Mouse (Mus musculus) cerebellum, adult 2 months (tissue): ENCODE data around the gene Gabarap. TPM values are rescaled to one million over a fixed set of nuclear protein-coding genes. Genes with fewer than 3 reads are reported as not detected.
A peak's percentile ranks its signal among the peaks of the same experiment; 100 is the strongest.

ENCODE experiments used
- DNase-seq, 2 experiments: peaks; one replicate each; pipeline ENCODE4 v3.0.0; 2021
- H3K27ac ChIP-seq: fragments of 200-500 bp; 2 replicates; pipeline ENCODE4 v1.5.1; 2012; ENCODE audit warnings: low read length, control low read depth, inconsistent platforms; ENCODE audit not compliant: insufficient read depth
- H3K27me3 ChIP-seq: fragments of 200-500 bp; 2 replicates; pipeline ENCODE4 v1.6.1; 2012; ENCODE audit warnings: inconsistent platforms, mild to moderate bottlenecking, low read length, moderate library complexity; ENCODE audit not compliant: control insufficient read depth, insufficient read depth
- H3K4me1 ChIP-seq: fragments of 200-500 bp; 2 replicates; pipeline ENCODE4 v1.6.1; 2011; ENCODE audit warnings: low read length; ENCODE audit not compliant: control insufficient read depth, insufficient read depth
- H3K4me3 ChIP-seq: fragments of 200-500 bp; replicated peaks from 2 replicates; pipeline ENCODE3; 2011; ENCODE audit warnings: mild to moderate bottlenecking, low read depth, low read length, control low read depth; ENCODE audit not compliant: insufficient read depth
- CTCF ChIP-seq: fragments of 200-500 bp; IDR thresholded peaks from 2 replicates; pipeline ENCODE4 v1.5.1; 2011; ENCODE audit warnings: low read depth, mild to moderate bottlenecking, control low read depth, low read length, moderate library complexity, borderline replicate concordance; ENCODE audit not compliant: insufficient read depth
- POLR2A ChIP-seq: fragments of 200-500 bp; IDR thresholded peaks from 2 replicates; pipeline ENCODE4 v1.6.1; 2011; ENCODE audit warnings: low read length, control low read depth, borderline replicate concordance; ENCODE audit not compliant: insufficient read depth
- WGBS: fragments of 180-500 bp; shearing (Covaris S2); methylation state at CpG from one replicate; pipeline ENCODE4 v1.1.7; 2018; 5-methylcytosine and 5-hydroxymethylcytosine counted together
- polyA plus RNA-seq: library from polyadenylated mRNA; depleted of rRNA; stranded (reverse); fragments of >200 nt; gene quantifications from 2 replicates; pipeline ENCODE4 v1.2.3, GENCODE M21; 2012

Gene Gabarap
- polyA plus RNA-seq, 1 experiment: 366 TPM

DNA sequence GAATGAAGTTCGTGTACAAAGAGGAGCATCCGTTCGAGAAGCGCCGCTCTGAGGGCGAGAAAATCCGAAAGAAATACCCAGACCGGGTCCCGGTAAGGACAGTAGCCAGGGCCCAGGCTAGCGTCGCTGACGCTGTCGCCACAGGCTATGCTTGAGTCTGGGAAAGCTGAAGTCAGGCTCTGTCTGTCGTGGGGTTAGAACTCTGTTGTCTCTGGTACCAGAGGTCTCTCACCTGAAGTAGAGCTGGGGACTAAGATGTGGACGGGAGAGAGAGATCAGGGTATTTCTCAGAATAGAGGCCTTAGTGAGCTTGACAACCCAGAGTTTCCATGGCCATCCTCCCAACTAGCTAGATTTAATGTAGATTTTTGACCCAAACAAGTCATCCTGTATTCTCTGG, 768 bp downstream of the Gabarap start:
- no peak for DNase-seq
- Histone ChIP-seq H3K4me1 (0 out of 2 replicates have a peak, but pooled peaks cover 3% of the 10 kb centered on the region), H3K27ac (peak overlapping the region; percentile 40), H3K4me3 (peak overlapping the region; percentile 91), H3K27me3 (no peaks in the 10 kb centered on the region)
- no peak for TF ChIP-seq POLR2A
- TF ChIP-seq CTCF: no peak
- 1% methylated on average over 15 of the region's 15 CpGs for WGBS

- Histone ChIP-seq H3K27ac (no peak overlapping the region; the same call in 1 of the 2 replicates), H3K4me3 (peak overlapping the region; percentile 44), H3K4me1 (0 out of 2 replicates have a peak, but pooled peaks cover 3% of the 10 kb centered on the region), H3K27me3 (no peaks in the 10 kb centered on the region)
- WGBS: 45% methylated on average over 10 of the region's 10 CpGs
- DNase-seq: no peak
- TF ChIP-seq POLR2A (no peak), CTCF (no peak)
These were observed 1.5 kb downstream of the Gabarap start for GRCm38 (mm10) chr11:69992396-69992795.

DNA sequence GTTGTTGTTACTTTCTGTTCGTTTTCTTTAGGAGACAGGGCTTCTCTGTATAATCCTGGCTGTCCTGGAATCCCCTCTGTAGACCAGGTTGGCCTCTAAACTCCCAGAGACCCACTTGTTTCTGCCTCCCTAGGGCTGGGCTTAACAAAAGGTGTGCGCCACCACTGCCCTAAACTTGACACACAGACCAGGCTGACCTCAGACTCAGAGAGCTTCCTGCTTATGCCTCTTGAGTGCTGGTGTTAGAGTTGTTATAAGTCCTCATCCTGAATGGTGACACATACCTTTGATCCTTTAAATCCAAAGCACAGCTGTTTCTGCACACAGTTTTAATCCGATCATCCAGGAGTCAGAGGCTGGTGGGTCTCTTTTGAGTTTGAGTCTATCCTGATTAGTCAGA, 2.0 kb downstream of the Gabarap start:
- Histone ChIP-seq H3K4me1 (0 out of 2 replicates have a peak, but pooled peaks cover 3% of the 10 kb centered on the region), H3K27ac (no peak overlapping the region; the same call in 1 of the 2 replicates), H3K4me3 (no peak overlapping the region), H3K27me3 (no peaks in the 10 kb centered on the region)
- TF ChIP-seq POLR2A (no peak), CTCF (no peak)
- DNase-seq: peak in 1 of 2 experiments; percentile 5
- WGBS: 88% methylated on average over 3 of the region's 3 CpGs

DNA sequence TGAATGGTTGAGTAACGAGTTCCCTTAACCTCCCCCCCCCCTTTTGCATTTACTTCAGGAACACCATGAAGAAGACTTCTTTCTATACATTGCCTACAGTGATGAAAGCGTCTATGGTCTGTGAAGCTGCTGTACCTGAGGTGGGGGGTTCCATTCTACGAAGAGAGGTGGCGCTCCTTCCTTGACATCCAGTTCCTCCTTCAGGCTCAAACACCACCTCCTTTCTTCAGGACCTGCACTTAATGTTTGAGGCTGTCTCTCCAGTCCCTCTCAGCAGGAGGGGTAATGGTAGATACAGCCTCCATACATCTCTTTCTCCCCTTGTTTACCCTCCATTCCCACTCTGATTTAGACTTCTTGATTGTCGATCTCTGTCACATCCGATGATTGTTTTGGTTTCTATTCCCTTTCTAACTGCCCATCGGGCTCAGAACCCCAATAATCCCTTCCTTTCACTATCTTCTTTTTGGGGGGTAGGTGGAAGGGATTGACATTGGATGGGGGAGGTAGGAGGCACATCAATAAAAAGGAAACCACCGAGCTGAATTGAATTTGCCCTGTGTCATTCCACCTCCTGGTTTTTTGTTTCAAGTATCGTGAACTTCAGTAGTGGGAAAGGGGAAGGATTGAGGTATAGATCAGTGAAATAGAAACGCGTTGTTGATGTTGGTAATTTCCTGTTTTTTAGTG, 3.6 kb downstream of the Gabarap start:
- WGBS: 84% methylated on average over 11 of the region's 11 CpGs
- Histone ChIP-seq H3K27me3 (no peaks in the 10 kb centered on the region), H3K4me3 (no peak overlapping the region), H3K4me1 (0 out of 2 replicates have a peak, but pooled peaks cover 3% of the 10 kb centered on the region), H3K27ac (no peak overlapping the region)
- peak in 1 of 2 experiments; percentile 17 for DNase-seq
- TF ChIP-seq POLR2A: no peak
- no peak for TF ChIP-seq CTCF

DNA sequence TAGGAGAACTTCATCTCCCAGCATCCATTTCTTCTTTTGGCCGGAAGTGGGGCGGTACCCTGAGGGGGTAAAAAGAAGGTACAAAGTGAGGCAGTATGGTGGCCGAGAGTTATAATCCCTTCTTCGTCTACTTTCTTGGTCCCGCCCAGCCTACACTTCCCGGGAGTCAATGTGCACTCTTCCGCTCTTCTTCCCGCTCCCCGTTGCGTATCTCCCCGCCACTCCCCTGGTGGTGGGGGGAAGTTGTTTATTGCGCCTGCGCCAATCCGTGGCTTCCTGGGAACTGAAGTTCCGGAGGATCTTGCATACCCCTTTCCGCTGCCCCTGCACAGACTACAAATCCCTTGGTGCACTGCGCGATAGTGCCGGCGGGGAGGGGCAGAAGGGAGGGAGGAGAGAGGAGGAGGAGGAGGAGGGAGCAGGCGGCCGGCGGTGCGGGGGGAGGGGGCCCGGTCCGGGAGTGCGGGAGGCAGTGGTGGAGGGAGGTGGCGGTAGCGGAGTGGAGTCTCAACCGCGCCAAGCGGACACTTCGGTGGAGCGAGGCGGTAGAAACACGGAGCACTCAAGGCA, 4.5 kb downstream of the Gabarap start, which contains the start of gene Phf23:
TSS of gene Phf23 (plus strand) at position 387 of the 570 bp plus-strand sequence.
- WGBS: under 1% methylated on average over 36 of the region's 36 CpGs
- 0 out of 2 replicates have a peak, but pooled peaks cover 3% of the 10 kb centered on the region for H3K4me1 ChIP-seq
- H3K4me3 ChIP-seq: peak within 1 kb of the TSS; percentile 87

GRCm38 (mm10) chr11:69996161-69997061, 5.5 kb downstream of the Gabarap start:
- peak; percentile 43 to 59 for DNase-seq
- WGBS: 1% methylated on average over 65 of the region's 66 CpGs
- no peaks in the 10 kb centered on the region for H3K27me3 ChIP-seq

More for the DNA sequence above, 4.5 kb downstream of the Gabarap start, which contains the start of gene Phf23:
- Histone ChIP-seq H3K27ac (peak within 1 kb of the TSS; percentile 76), H3K27me3 (no peaks in the 10 kb centered on the region)
- DNase-seq: peak; percentile 96 to 99
- TF ChIP-seq CTCF (peak; percentile 27; the same call in 1 of the 2 replicates), POLR2A (peak; percentile 35; the same call in 1 of the 2 replicates)

GRCm38 (mm10) chr11:69997070-69997509, 6.1 kb downstream of the Gabarap start:
- DNase-seq: peak; percentile 77 to 81
- 2% methylated on average over 40 of the region's 44 CpGs for WGBS
- Histone ChIP-seq H3K4me3 (peak overlapping the region; percentile 87), H3K27me3 (no peaks in the 10 kb centered on the region), H3K4me1 (0 out of 2 replicates have a peak, but pooled peaks cover 3% of the 10 kb centered on the region), H3K27ac (peak overlapping the region; percentile 54; the same call in 1 of the 2 replicates)
- no peak for TF ChIP-seq CTCF
- TF ChIP-seq POLR2A: no peak

More at GRCm38 (mm10) chr11:69996161-69997061, 5.5 kb downstream of the Gabarap start:
- H3K4me3 ChIP-seq: peak overlapping the region; percentile 87
- no peak for TF ChIP-seq POLR2A
- no peak for TF ChIP-seq CTCF
- 0 out of 2 replicates have a peak, but pooled peaks cover 3% of the 10 kb centered on the region for H3K4me1 ChIP-seq
- H3K27ac ChIP-seq: peak overlapping the region; percentile 76
